Mouse (Mus musculus): ENCODE measurements around the gene Nipsnap3a. TPM values are rescaled to one million over a fixed set of nuclear protein-coding genes. Genes with fewer than 3 reads are reported as not detected.

Nipsnap3a gene
- polyA plus RNA-seq, 1 experiment, result not detected

- H3K4me3 ChIP-seq (replicated peaks; ENCODE audit: insufficient read depth, low read depth, low read length), result no peak overlapping the region
- H3K4me1 ChIP-seq (ENCODE audit: control insufficient read depth, insufficient read depth, low read length), result no peaks in the 10 kb centered on the region
- TF ChIP-seq CTCF (IDR thresholded peaks at IDR 0.05; ENCODE audit: borderline replicate concordance, insufficient read depth, low read depth, low read length), result no peak
- no peak for TF ChIP-seq POLR2A (IDR thresholded peaks at IDR 0.05; ENCODE audit: borderline replicate concordance, insufficient read depth, low read length)
- H3K27me3 ChIP-seq (ENCODE audit: control insufficient read depth, insufficient read depth, low read length), result no peaks in the 10 kb centered on the region
- DNase-seq, result no peak
- 81% methylated on average over 4 of the region's 4 CpGs for WGBS
- H3K27ac ChIP-seq (ENCODE audit: insufficient read depth, low read length), result no peak overlapping the region
Observed at GRCm38 (mm10) chr4:53024397-53024796, 35.3 kb downstream of the Nipsnap3a start.

GRCm38 (mm10) chr4:53027811-53028210 is 38.7 kb downstream of the Nipsnap3a start:
- no peak for DNase-seq
- TF ChIP-seq POLR2A (IDR thresholded peaks at IDR 0.05; ENCODE audit: borderline replicate concordance, insufficient read depth, low read length) (no peak), CTCF (IDR thresholded peaks at IDR 0.05; ENCODE audit: borderline replicate concordance, insufficient read depth, low read depth, low read length) (no peak)
- Histone ChIP-seq H3K27ac (ENCODE audit: insufficient read depth, low read length) (no peak overlapping the region), H3K4me1 (ENCODE audit: control insufficient read depth, insufficient read depth, low read length) (no peaks in the 10 kb centered on the region), H3K4me3 (replicated peaks; ENCODE audit: insufficient read depth, low read depth, low read length) (no peak overlapping the region), H3K27me3 (ENCODE audit: control insufficient read depth, insufficient read depth, low read length) (no peaks in the 10 kb centered on the region)
- 87% methylated on average over 3 of the region's 3 CpGs for WGBS

DNA sequence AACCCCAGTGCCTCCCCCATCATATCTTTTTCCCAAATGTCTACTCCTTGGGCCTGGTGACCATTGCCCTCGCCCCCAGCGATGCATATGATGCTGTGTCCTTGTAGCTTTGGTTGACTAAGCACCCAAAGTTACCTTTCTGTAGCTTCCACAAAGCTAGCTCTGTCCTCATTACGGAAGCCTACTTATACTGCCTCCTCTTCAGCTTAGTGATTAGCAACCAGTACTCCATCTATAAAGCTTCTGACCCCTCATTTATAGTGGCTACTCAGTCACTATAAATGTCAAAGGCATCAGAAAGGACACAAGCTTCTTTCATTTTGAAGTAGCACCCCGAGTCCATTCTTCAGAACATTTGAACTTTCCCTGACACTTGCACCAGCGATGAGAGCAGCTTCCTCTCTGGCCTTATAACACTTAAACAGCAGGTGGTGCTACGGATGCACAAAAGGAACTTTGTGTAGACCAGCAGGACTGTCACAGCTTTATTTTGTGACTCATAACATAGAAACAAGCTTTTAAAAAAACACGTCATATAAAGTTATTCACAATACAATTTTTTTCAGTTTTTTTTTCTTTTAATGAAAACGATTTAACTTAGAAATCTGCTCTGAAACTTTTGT is 41.4 kb downstream of the Nipsnap3a start:
- Histone ChIP-seq H3K27me3 (ENCODE audit: control insufficient read depth, insufficient read depth, low read length) (no peaks in the 10 kb centered on the region), H3K27ac (ENCODE audit: insufficient read depth, low read length) (no peak overlapping the region), H3K4me3 (replicated peaks; ENCODE audit: insufficient read depth, low read depth, low read length) (no peak overlapping the region), H3K4me1 (ENCODE audit: control insufficient read depth, insufficient read depth, low read length) (no peaks in the 10 kb centered on the region)
- DNase-seq, result no peak
- WGBS, result 44% methylated on average over 8 of the region's 8 CpGs
- TF ChIP-seq CTCF (IDR thresholded peaks at IDR 0.05; ENCODE audit: borderline replicate concordance, insufficient read depth, low read depth, low read length) (0 out of 2 replicates have a peak, but pooled peaks have one; percentile 5), POLR2A (IDR thresholded peaks at IDR 0.05; ENCODE audit: borderline replicate concordance, insufficient read depth, low read length) (no peak)

DNA sequence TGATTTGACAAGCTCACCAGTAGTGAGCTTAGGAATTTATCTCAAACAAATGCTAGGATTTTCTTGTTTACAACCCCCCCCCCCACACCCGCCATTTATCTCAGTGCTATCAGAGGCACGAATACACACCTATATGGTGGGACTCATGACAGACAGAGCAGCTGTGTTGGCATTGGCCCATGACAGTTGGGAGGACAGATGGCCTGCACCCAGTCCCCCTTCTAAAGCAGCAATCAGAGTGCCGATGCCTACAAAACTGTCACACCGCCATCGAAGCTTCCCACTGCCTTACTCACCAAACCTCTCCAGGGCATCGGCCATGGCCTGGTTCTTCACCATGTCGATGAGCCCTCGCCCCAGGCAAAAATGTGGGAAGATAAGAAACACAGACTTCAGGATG is 54.7 kb downstream of the Nipsnap3a start:
- no peaks in the 10 kb centered on the region for H3K4me1 ChIP-seq (ENCODE audit: control insufficient read depth, insufficient read depth, low read length)
- no peak overlapping the region for H3K27ac ChIP-seq (ENCODE audit: insufficient read depth, low read length)
- H3K4me3 ChIP-seq (replicated peaks; ENCODE audit: insufficient read depth, low read depth, low read length), result no peak overlapping the region
- H3K27me3 ChIP-seq (ENCODE audit: control insufficient read depth, insufficient read depth, low read length), result no peaks in the 10 kb centered on the region
- 25% methylated on average over 8 of the region's 8 CpGs for WGBS
- no peak for DNase-seq
- TF ChIP-seq CTCF (IDR thresholded peaks at IDR 0.05; ENCODE audit: borderline replicate concordance, insufficient read depth, low read depth, low read length), result no peak
- no peak for TF ChIP-seq POLR2A (IDR thresholded peaks at IDR 0.05; ENCODE audit: borderline replicate concordance, insufficient read depth, low read length)

- DNase-seq, result no peak
- no peak overlapping the region for H3K27ac ChIP-seq (ENCODE audit: insufficient read depth, low read length)
- H3K27me3 ChIP-seq (ENCODE audit: control insufficient read depth, insufficient read depth, low read length), result no peaks in the 10 kb centered on the region
- no peaks in the 10 kb centered on the region for H3K4me1 ChIP-seq (ENCODE audit: control insufficient read depth, insufficient read depth, low read length)
- TF ChIP-seq POLR2A (IDR thresholded peaks at IDR 0.05; ENCODE audit: borderline replicate concordance, insufficient read depth, low read length), result no peak
- H3K4me3 ChIP-seq (replicated peaks; ENCODE audit: insufficient read depth, low read depth, low read length), result no peak overlapping the region
- 65% methylated on average over 7 of the region's 7 CpGs for WGBS
Observed at GRCm38 (mm10) chr4:53045807-53046206, 56.7 kb downstream of the Nipsnap3a start.

DNA sequence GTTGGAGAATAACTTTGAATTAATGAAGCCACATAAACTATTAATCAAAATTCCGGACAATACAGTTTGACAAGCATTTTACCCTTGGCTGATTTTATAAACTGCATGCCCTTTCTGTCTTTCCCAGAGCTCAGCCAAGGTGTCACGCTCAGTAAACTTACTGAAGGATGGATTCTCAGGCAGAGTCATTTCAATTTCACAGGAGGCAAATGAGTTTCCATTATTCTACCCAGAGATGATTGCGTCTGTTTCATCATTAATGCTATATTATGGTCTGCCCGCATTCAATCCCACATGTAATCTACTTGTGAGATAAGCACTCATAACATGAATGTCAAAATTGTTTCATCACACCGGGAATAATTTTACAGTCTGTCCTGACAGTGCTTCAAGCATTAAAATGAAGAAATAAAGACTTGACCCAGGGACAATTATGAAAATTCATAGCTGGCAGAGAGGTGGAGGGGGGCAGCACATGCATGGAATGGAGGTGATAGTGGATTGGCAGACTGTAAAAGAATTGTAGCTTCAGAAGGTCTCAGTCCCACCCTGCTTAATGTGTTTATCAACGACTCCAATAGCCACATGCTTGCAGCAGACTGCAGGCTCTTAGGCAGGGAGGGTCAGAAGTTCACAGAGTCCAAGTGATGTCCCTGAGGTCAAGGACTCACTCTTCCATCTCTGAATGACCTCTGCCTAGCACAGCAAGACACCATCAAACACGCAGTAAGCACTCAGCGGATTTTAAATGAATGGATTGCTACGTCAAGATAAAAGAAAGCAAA is 57.4 kb downstream of the Nipsnap3a start:
- DNase-seq, result no peak
- no peak overlapping the region for H3K27ac ChIP-seq (ENCODE audit: insufficient read depth, low read length)
- 69% methylated on average over 9 of the region's 9 CpGs for WGBS

More for the DNA sequence above, 57.4 kb downstream of the Nipsnap3a start:
- Histone ChIP-seq H3K4me1 (ENCODE audit: control insufficient read depth, insufficient read depth, low read length) (no peaks in the 10 kb centered on the region), H3K4me3 (replicated peaks; ENCODE audit: insufficient read depth, low read depth, low read length) (no peak overlapping the region), H3K27me3 (ENCODE audit: control insufficient read depth, insufficient read depth, low read length) (no peaks in the 10 kb centered on the region)
- TF ChIP-seq POLR2A (IDR thresholded peaks at IDR 0.05; ENCODE audit: borderline replicate concordance, insufficient read depth, low read length), result no peak
- no peak for TF ChIP-seq CTCF (IDR thresholded peaks at IDR 0.05; ENCODE audit: borderline replicate concordance, insufficient read depth, low read depth, low read length)

Other genes with a start within 250 kb of the Nipsnap3a start
- gene Olfr275, start 174.7 kb upstream of the Nipsnap3a start, polyA plus RNA-seq (2012; rRNA removed), result not detected in 2 replicates
- gene Olfr273, start 130.0 kb upstream of the Nipsnap3a start, polyA plus RNA-seq (2012; rRNA removed), result not detected in 2 replicates
- not detected in 2 replicates for gene Olfr272, start 70.1 kb upstream of the Nipsnap3a start, polyA plus RNA-seq (2012; rRNA removed)
- gene Olfr270, start 24.7 kb upstream of the Nipsnap3a start, polyA plus RNA-seq (2012; rRNA removed), result not detected in 2 replicates
- gene Nipsnap3b, start 22.6 kb downstream of the Nipsnap3a start, polyA plus RNA-seq (2012; rRNA removed), result 11.6 and 12.8 TPM in 2 replicates
- gene Abca1, start 170.6 kb downstream of the Nipsnap3a start, polyA plus RNA-seq (2012; rRNA removed), result 10.0 and 10.6 TPM in 2 replicates

All from cerebellum, adult 2 months (tissue).